Mouse (Mus musculus): ENCODE measurements around the gene Gm6356. TPM values are rescaled to one million over a fixed set of nuclear protein-coding genes. Genes with fewer than 3 reads are reported as not detected.
"Not testable (repeated sequence)": the region's sequence is repeated elsewhere in the genome, so short reads cannot be mapped to it uniquely, and the experiment has no call there.

Gene Gm6356
- total RNA-seq (2015) (not detected in 2 replicates), total RNA-seq (2017) (not detected in 2 replicates)

GRCm38 (mm10) chr14:6973718-6974117 lies at the start of gene Gm6356:
TSS of gene Gm6356 (minus strand) at chr14:6973818.
- ATAC-seq (ENCODE audit: poor library complexity, severe bottlenecking), result not testable (repeated sequence)

Other genes starting within 250 kb of the Gm6356 start
- gene Gm3636, start 231.5 kb downstream of the Gm6356 start, total RNA-seq (2015), result 0.50 TPM in 1 of 2 replicates, not detected in the other
- not detected in 2 replicates for gene Gm3636, start 231.5 kb downstream of the Gm6356 start, total RNA-seq (2017)
- not detected in 2 replicates for gene Gm8362, start 199.4 kb downstream of the Gm6356 start, total RNA-seq (2015)
- gene Gm8362, start 199.4 kb downstream of the Gm6356 start, total RNA-seq (2017), result not detected in 2 replicates
- not detected in 2 replicates for gene Gm3642, start 133.5 kb downstream of the Gm6356 start, total RNA-seq (2015)
- gene Gm3642, start 133.5 kb downstream of the Gm6356 start, total RNA-seq (2017), result not detected in 2 replicates
- gene Gm3667, start 83.9 kb downstream of the Gm6356 start, total RNA-seq (2015), result not detected in 2 replicates
- gene Gm3667, start 83.9 kb downstream of the Gm6356 start, total RNA-seq (2017), result not detected in 2 replicates
- not detected in 2 replicates for gene Gm10406, start 53.6 kb upstream of the Gm6356 start, total RNA-seq (2015)
- not detected in 2 replicates for gene Gm10406, start 53.6 kb upstream of the Gm6356 start, total RNA-seq (2017)
- gene Gm3685, start 71.2 kb upstream of the Gm6356 start, total RNA-seq (2015), result not detected in 2 replicates
- gene Gm3685, start 71.2 kb upstream of the Gm6356 start, total RNA-seq (2017), result not detected in 2 replicates
- gene Gm3696, start 126.8 kb upstream of the Gm6356 start, total RNA-seq (2015), result not detected in 2 replicates
- not detected in 2 replicates for gene Gm3696, start 126.8 kb upstream of the Gm6356 start, total RNA-seq (2017)
- not detected in 2 replicates for gene Gm6676, start 151.6 kb upstream of the Gm6356 start, total RNA-seq (2015)
- not detected in 2 replicates for gene Gm6676, start 151.6 kb upstream of the Gm6356 start, total RNA-seq (2017)
- 0.20 TPM in 1 of 2 replicates, not detected in the other for gene Gm3512, start 200.7 kb upstream of the Gm6356 start, total RNA-seq (2015)
- not detected in 2 replicates for gene Gm3512, start 200.7 kb upstream of the Gm6356 start, total RNA-seq (2017)
- not detected in 2 replicates for gene Gm16434, start 220.7 kb upstream of the Gm6356 start, total RNA-seq (2015)
- gene Gm16434, start 220.7 kb upstream of the Gm6356 start, total RNA-seq (2017), result not detected in 2 replicates